Mouse (Mus musculus): ENCODE results near the gene Ifnz. TPM values are rescaled to one million over a fixed set of nuclear protein-coding genes. Genes with fewer than 3 reads are reported as not detected.

Ifnz gene
- 1 to 10 TPM in 1 of 2 experiments, not detected in 1; 1.5 TPM for polyA plus RNA-seq (2017; shearing (Covaris generic))

DNA sequence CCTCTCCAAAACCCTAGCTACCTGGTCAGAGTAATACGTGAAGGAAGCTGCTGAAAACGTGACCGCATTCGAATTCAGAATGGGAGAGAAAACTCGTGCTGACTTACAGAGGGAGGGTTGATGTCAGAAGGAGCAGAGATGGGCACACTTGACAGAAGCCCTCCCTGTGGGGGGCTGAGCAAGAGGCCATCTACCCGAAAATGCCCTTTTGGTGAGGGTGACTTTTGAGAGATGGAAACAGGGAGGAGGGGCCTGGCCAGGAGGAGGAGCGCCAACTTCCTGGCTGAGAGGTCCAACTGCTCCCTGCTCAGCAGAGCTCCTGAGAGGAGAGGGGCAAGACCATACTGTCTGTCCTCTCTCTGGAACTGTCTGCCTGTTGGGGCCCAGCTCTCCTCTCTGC is at the start of gene Ifnz:
TSS of gene Ifnz (plus strand) at position 301 of the 400 bp plus-strand sequence.

DNA sequence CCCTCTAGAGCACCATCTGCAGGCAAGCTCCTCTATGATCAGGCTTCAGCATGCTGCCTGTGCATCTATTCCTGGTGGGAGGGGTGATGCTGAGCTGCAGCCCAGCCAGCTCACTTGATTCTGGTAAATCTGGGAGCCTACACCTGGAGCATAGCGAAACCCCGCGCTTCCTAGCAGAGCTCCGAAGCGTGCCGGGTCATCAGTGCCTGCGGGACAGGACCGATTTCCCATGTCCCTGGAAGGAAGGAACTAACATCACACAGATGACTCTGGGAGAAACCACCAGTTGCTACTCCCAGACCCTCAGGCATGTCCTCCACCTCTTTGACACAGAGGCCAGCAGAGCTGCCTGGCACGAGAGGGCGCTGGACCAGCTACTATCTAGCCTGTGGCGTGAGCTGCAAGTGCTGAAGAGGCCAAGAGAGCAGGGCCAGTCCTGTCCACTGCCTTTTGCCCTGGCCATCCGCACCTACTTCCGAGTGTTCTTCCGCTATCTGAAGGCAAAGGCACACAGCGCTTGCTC is 27.1 kb upstream of the Ifnz start, which contains the start of gene Gm13271:
TSS of gene Gm13271 (plus strand) at position 51 of the 523 bp plus-strand sequence.

DNA sequence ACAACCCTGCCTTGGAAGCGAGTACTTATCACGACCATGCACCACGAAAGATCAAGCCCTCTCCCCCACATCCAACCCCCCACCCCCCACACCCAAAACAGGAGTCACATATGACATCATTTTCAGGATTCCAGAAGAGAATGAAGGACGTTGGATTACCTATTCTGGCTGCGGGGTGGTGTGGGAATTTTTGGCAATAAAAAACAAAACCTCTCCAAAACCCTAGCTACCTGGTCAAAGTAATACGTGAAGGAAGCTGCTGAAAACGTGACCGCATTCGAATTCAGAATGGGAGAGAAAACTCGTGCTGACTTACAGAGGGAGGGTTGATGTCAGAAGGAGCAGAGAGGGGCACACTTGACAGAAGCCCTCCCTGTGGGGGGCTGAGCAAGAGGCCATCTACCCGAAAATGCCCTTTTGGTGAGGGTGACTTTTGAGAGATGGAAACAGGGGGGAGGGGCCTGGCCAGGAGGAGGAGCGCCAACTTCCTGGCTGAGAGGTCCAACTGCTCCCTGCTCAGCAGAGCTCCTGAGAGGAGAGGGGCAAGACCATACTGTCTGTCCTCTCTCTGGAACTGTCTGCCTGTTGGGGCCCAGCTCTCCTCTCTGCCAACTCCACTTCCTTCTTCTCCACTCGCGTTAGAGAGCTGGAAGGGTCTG is 22.2 kb upstream of the Ifnz start, which contains the start of gene Gm13283:
TSS of gene Gm13283 (plus strand) at position 510 of the 659 bp plus-strand sequence.

DNA sequence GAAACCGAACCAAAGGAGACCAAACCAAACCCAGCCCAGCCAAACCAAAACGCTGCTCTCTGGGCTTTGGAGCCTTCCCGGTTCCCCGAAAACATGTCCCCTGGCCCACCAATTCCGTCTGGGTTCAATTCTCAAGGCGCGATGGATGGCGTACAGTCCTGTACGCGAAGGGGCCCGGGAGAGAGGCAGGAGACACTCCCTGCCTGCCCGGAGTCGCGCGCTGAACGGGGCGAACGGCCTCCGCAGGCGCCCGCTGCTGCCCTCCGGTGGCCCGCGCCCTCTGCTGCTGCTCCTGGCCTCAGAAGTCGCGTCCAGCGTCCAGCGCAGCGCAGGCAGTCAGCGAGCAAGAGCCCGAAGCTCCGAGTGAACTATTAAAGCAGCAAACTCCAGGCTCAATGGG is 8.4 kb upstream of the Ifnz start, which contains the start of gene Gm13290:
TSS of gene Gm13290 (plus strand) at position 301 of the 400 bp plus-strand sequence.

DNA sequence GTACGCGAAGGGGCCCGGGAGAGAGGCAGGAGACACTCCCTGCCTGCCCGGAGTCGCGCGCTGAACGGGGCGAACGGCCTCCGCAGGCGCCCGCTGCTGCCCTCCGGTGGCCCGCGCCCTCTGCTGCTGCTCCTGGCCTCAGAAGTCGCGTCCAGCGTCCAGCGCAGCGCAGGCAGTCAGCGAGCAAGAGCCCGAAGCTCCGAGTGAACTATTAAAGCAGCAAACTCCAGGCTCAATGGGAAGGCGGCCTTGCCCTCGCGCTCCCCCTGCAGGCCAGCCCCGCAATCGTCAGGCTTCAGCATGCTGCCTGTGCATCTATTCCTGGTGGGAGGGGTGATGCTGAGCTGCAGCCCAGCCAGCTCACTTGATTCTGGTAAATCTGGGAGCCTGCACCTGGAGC is 5.3 kb upstream of the Ifnz start, which contains the start of gene Gm13289:
TSS of gene Gm13289 (plus strand) at position 301 of the 400 bp plus-strand sequence.

DNA sequence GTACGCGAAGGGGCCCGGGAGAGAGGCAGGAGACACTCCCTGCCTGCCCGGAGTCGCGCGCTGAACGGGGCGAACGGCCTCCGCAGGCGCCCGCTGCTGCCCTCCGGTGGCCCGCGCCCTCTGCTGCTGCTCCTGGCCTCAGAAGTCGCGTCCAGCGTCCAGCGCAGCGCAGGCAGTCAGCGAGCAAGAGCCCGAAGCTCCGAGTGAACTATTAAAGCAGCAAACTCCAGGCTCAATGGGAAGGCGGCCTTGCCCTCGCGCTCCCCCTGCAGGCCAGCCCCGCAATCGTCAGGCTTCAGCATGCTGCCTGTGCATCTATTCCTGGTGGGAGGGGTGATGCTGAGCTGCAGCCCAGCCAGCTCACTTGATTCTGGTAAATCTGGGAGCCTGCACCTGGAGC is 2.4 kb upstream of the Ifnz start, which contains the start of gene Gm13272:
TSS of gene Gm13272 (plus strand) at position 301 of the 400 bp plus-strand sequence.

DNA sequence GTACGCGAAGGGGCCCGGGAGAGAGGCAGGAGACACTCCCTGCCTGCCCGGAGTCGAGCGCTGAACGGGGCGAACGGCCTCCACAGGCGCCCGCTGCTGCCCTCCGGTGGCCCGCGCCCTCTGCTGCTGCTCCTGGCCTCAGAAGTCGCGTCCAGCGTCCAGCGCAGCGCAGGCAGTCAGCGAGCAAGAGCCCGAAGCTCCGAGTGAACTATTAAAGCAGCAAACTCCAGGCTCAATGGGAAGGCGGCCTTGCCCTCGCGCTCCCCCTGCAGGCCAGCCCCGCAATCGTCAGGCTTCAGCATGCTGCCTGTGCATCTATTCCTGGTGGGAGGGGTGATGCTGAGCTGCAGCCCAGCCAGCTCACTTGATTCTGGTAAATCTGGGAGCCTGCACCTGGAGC is 3.5 kb downstream of the Ifnz start, which contains the start of gene Gm13276:
TSS of gene Gm13276 (plus strand) at position 301 of the 400 bp plus-strand sequence.

DNA sequence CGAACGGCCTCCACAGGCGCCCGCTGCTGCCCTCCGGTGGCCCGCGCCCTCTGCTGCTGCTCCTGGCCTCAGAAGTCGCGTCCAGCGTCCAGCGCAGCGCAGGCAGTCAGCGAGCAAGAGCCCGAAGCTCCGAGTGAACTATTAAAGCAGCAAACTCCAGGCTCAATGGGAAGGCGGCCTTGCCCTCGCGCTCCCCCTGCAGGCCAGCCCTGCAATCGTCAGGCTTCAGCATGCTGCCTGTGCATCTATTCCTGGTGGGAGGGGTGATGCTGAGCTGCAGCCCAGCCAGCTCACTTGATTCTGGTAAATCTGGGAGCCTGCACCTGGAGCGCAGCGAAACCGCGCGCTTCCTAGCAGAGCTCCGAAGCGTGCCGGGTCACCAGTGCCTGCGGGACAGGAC is 6.5 kb downstream of the Ifnz start, which contains the start of gene Gm13277:
TSS of gene Gm13277 (plus strand) at position 231 of the 400 bp plus-strand sequence.

DNA sequence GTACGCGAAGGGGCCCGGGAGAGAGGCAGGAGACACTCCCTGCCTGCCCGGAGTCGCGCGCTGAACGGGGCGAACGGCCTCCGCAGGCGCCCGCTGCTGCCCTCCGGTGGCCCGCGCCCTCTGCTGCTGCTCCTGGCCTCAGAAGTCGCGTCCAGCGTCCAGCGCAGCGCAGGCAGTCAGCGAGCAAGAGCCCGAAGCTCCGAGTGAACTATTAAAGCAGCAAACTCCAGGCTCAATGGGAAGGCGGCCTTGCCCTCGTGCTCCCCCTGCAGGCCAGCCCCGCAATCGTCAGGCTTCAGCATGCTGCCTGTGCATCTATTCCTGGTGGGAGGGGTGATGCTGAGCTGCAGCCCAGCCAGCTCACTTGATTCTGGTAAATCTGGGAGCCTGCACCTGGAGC is 9.3 kb downstream of the Ifnz start, which contains the start of gene Gm13278:
TSS of gene Gm13278 (plus strand) at position 301 of the 400 bp plus-strand sequence.

DNA sequence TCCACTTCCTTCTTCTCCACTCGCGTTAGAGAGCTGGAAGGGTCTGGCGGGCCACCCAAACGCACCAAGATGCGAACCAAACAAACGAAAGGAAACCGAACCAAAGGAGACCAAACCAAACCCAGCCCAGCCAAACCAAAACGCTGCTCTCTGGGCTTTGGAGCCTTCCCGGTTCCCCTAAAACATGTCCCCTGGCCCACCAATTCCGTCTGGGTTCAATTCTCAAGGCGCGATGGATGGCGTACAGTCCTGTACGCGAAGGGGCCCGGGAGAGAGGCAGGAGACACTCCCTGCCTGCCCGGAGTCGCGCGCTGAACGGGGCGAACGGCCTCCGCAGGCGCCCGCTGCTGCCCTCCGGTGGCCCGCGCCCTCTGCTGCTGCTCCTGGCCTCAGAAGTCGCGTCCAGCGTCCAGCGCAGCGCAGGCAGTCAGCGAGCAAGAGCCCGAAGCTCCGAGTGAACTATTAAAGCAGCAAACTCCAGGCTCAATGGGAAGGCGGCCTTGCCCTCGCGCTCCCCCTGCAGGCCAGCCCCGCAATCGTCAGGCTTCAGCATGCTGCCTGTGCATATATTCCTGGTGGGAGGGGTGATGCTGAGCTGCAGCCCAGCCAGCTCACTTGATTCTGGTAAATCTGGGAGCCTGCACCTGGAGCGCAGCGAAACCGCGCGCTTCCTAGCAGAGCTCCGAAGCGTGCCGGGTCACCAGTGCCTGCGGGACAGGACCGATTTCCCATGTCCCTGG is 12.2 kb downstream of the Ifnz start, which contains the start of gene Gm13275:
TSS of gene Gm13275 (plus strand) at position 552 of the 740 bp plus-strand sequence.

DNA sequence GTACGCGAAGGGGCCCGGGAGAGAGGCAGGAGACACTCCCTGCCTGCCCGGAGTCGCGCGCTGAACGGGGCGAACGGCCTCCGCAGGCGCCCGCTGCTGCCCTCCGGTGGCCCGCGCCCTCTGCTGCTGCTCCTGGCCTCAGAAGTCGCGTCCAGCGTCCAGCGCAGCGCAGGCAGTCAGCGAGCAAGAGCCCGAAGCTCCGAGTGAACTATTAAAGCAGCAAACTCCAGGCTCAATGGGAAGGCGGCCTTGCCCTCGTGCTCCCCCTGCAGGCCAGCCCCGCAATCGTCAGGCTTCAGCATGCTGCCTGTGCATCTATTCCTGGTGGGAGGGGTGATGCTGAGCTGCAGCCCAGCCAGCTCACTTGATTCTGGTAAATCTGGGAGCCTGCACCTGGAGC is 15.2 kb downstream of the Ifnz start, which contains the start of gene Gm13279:
TSS of gene Gm13279 (plus strand) at position 301 of the 400 bp plus-strand sequence.

DNA sequence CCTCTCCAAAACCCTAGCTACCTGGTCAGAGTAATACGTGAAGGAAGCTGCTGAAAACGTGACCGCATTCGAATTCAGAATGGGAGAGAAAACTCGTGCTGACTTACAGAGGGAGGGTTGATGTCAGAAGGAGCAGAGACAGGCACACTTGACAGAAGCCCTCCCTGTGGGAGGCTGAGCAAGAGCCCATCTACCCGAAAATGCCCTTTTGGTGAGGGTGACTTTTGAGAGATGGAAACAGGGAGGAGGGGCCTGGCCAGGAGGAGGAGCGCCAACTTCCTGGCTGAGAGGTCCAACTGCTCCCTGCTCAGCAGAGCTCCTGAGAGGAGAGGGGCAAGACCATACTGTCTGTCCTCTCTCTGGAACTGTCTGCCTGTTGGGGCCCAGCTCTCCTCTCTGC is 17.4 kb downstream of the Ifnz start, which contains the start of gene Gm13285:
TSS of gene Gm13285 (plus strand) at position 301 of the 400 bp plus-strand sequence.

DNA sequence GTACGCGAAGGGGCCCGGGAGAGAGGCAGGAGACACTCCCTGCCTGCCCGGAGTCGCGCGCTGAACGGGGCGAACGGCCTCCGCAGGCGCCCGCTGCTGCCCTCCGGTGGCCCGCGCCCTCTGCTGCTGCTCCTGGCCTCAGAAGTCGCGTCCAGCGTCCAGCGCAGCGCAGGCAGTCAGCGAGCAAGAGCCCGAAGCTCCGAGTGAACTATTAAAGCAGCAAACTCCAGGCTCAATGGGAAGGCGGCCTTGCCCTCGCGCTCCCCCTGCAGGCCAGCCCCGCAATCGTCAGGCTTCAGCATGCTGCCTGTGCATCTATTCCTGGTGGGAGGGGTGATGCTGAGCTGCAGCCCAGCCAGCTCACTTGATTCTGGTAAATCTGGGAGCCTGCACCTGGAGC is 21.0 kb downstream of the Ifnz start, which contains the start of gene Gm13287:
TSS of gene Gm13287 (plus strand) at position 301 of the 400 bp plus-strand sequence.

DNA sequence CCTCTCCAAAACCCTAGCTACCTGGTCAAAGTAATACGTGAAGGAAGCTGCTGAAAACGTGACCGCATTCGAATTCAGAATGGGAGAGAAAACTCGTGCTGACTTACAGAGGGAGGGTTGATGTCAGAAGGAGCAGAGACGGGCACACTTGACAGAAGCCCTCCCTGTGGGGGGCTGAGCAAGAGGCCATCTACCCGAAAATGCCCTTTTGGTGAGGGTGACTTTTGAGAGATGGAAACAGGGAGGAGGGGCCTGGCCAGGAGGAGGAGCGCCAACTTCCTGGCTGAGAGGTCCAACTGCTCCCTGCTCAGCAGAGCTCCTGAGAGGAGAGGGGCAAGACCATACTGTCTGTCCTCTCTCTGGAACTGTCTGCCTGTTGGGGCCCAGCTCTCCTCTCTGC is 23.3 kb downstream of the Ifnz start, which contains the start of gene Gm13288:
TSS of gene Gm13288 (plus strand) at position 301 of the 400 bp plus-strand sequence.

DNA sequence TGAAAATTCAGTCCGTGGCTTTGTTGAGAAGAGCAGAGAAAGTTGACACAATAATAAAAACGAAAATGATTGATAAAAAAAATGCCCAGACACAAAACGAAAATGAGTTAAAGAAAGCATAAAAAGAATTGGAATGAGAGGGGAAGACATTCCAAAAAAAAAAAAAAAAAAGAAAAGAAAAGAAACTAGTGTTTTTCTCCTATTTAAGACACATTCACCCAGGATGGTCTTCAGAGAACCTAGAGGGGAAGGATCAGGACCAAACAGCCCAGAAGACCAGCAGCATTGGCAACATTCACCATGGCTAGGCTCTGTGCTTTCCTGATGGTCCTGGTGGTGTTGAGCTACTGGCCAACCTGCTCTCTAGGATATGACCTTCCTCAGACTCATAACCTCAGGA is 34.0 kb downstream of the Ifnz start, which contains the start of gene Ifna7:
TSS of gene Ifna7 (plus strand) at position 301 of the 400 bp plus-strand sequence.

DNA sequence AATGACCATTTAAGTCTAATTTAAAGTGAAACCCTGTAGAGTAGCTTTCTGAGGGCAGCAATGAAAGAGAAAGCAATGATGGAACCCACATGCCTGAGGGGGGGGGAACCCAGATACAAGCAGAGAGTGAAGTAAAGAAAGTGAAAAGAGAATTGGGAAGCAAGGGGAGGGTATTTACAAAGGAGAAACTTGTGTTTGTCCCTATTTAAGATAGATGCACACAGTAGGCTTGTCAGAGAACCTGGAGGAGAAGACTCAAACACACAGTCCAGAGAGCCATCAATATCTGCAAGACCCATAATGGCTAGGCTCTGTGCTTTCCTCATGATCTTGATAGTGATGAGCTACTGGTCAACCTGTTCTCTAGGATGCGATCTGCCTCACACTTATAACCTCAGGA is 37.7 kb downstream of the Ifnz start, which contains the start of gene Ifna11:
TSS of gene Ifna11 (plus strand) at position 301 of the 400 bp plus-strand sequence.

DNA sequence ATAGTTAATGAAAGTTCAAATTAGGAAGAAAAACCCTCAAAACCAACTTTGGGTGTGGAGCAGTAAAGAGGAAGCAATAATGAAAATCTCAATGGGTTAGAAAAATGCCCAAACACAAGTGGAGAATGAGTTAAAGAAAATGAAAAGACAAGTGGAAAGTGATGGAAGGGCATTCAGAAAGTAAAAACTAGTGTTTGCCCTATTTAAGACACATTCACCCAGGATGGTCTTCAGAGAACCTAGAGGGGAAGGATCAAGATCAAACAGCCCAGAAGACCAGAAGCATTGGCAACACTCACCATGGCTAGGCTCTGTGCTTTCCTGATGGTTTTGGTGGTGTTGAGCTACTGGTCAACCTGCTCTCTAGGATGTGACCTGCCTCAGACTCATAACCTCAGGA is 45.2 kb downstream of the Ifnz start, which contains the start of gene Ifna6:
TSS of gene Ifna6 (plus strand) at position 301 of the 400 bp plus-strand sequence.

Other genes with a start within 250 kb of the Ifnz start
- gene Ifna15, start 223.9 kb upstream of the Ifnz start, polyA plus RNA-seq (2017; shearing (Covaris generic)), result 1 to 10 TPM in 1 of 2 experiments, under 1 TPM in 1; 0.45 to 2.3 TPM
- gene Ifna14, start 210.3 kb upstream of the Ifnz start, polyA plus RNA-seq (2017; shearing (Covaris generic)), result under 1 TPM in 1 of 2 experiments, not detected in 1; 0.70 TPM
- gene Ifna9, start 189.7 kb upstream of the Ifnz start, polyA plus RNA-seq (2017; shearing (Covaris generic)), result not detected
- not detected for gene Ifna12, start 178.8 kb upstream of the Ifnz start, polyA plus RNA-seq (2017; shearing (Covaris generic))
- under 1 TPM in 1 of 2 experiments, not detected in 1; 0.47 TPM for gene C87499, start 147.7 kb upstream of the Ifnz start, polyA plus RNA-seq (2017; shearing (Covaris generic))
- not detected for gene Ifna13, start 137.7 kb upstream of the Ifnz start, polyA plus RNA-seq (2017; shearing (Covaris generic))
- not detected for gene Ifna16, start 105.2 kb upstream of the Ifnz start, polyA plus RNA-seq (2017; shearing (Covaris generic))
- not detected for gene Ifna2, start 98.2 kb upstream of the Ifnz start, polyA plus RNA-seq (2017; shearing (Covaris generic))
- under 1 TPM in 1 of 2 experiments, not detected in 1; 0.30 TPM for gene Ifnab, start 90.8 kb upstream of the Ifnz start, polyA plus RNA-seq (2017; shearing (Covaris generic))
- not detected for gene Gm26566, start 60.3 kb upstream of the Ifnz start, polyA plus RNA-seq (2017; shearing (Covaris generic))
- 10 to 100 TPM; 19.8 to 29.0 TPM for gene Klhl9, start 59.7 kb upstream of the Ifnz start, polyA plus RNA-seq (2017; shearing (Covaris generic))
- gene Gm13271, start 27.3 kb upstream of the Ifnz start, polyA plus RNA-seq (2017; shearing (Covaris generic)), result not detected
- gene Gm13283, start 22.0 kb upstream of the Ifnz start, polyA plus RNA-seq (2017; shearing (Covaris generic)), result 1 to 10 TPM in 1 of 2 experiments, under 1 TPM in 1; 0.62 to 1.0 TPM
- under 1 TPM in 1 of 2 experiments, not detected in 1; 0.82 TPM for gene Gm13290, start 8.3 kb upstream of the Ifnz start, polyA plus RNA-seq (2017; shearing (Covaris generic))
- gene Gm13289, start 5.2 kb upstream of the Ifnz start, polyA plus RNA-seq (2017; shearing (Covaris generic)), result not detected
- not detected for gene Gm13272, start 2.3 kb upstream of the Ifnz start, polyA plus RNA-seq (2017; shearing (Covaris generic))
- gene Gm13276, start 3.6 kb downstream of the Ifnz start, polyA plus RNA-seq (2017; shearing (Covaris generic)), result not detected
- not detected for gene Gm13277, start 6.5 kb downstream of the Ifnz start, polyA plus RNA-seq (2017; shearing (Covaris generic))
- gene Gm13278, start 9.4 kb downstream of the Ifnz start, polyA plus RNA-seq (2017; shearing (Covaris generic)), result not detected
- gene Gm13275, start 12.4 kb downstream of the Ifnz start, polyA plus RNA-seq (2017; shearing (Covaris generic)), result not detected
- gene Gm13279, start 15.3 kb downstream of the Ifnz start, polyA plus RNA-seq (2017; shearing (Covaris generic)), result not detected
- 1 to 10 TPM in 1 of 2 experiments, under 1 TPM in 1; 0.94 to 3.7 TPM for gene Gm13285, start 17.5 kb downstream of the Ifnz start, polyA plus RNA-seq (2017; shearing (Covaris generic))
- gene Gm13287, start 21.1 kb downstream of the Ifnz start, polyA plus RNA-seq (2017; shearing (Covaris generic)), result not detected
- not detected for gene Gm13288, start 23.4 kb downstream of the Ifnz start, polyA plus RNA-seq (2017; shearing (Covaris generic))
- not detected for gene Ifna7, start 34.1 kb downstream of the Ifnz start, polyA plus RNA-seq (2017; shearing (Covaris generic))
- not detected for gene Ifna11, start 37.8 kb downstream of the Ifnz start, polyA plus RNA-seq (2017; shearing (Covaris generic))
- gene Ifna6, start 45.3 kb downstream of the Ifnz start, polyA plus RNA-seq (2017; shearing (Covaris generic)), result not detected
- gene Ifna5, start 53.4 kb downstream of the Ifnz start, polyA plus RNA-seq (2017; shearing (Covaris generic)), result not detected
- gene Ifna4, start 59.7 kb downstream of the Ifnz start, polyA plus RNA-seq (2017; shearing (Covaris generic)), result under 1 TPM in 1 of 2 experiments, not detected in 1; 0.71 TPM
- gene Ifna1, start 68.0 kb downstream of the Ifnz start, polyA plus RNA-seq (2017; shearing (Covaris generic)), result not detected
- gene Ifne, start 98.1 kb downstream of the Ifnz start, polyA plus RNA-seq (2017; shearing (Covaris generic)), result not detected

All from inflammation-experienced regulatory T-cells (primary cell).